Mouse (Mus musculus) forebrain, embryonic 16.5 days (tissue): ENCODE measurements around the gene Hoxa9. TPM values are rescaled to one million over a fixed set of nuclear protein-coding genes. Genes with fewer than 3 reads are reported as not detected.

Experiments
- ATAC-seq: fragments of 200-750 bp; cut with Nextera tagmentation; 2 replicates; pipeline ENCODE4 v1.8.0; 2017; ENCODE audit warnings: mild to moderate bottlenecking, moderate library complexity
- H3K27ac ChIP-seq: fragments of 300-500 bp; sonication (generic); 2 replicates; pipeline ENCODE4 v1.5.1; 2014; ENCODE audit warnings: low read length, control low read depth
- H3K27me3 ChIP-seq: fragments of 300-500 bp; sonication (generic); replicated peaks from 2 replicates; pipeline ENCODE4 v1.6.1; 2014; ENCODE audit warnings: low read length; ENCODE audit not compliant: control insufficient read depth, insufficient read depth
- H3K36me3 ChIP-seq: fragments of 300-500 bp; sonication (generic); 2 replicates; pipeline ENCODE4 v1.6.1; 2014; ENCODE audit not compliant: control insufficient read depth, insufficient read depth
- H3K4me1 ChIP-seq: fragments of 300-500 bp; sonication (generic); replicated peaks from 2 replicates; pipeline ENCODE4 v1.6.1; 2014; ENCODE audit warnings: low read length; ENCODE audit not compliant: control insufficient read depth, insufficient read depth
- H3K4me2 ChIP-seq: fragments of 300-500 bp; sonication (generic); 2 replicates; pipeline ENCODE4 v1.6.1; 2014; ENCODE audit warnings: mild to moderate bottlenecking, low read length, control low read depth
- H3K4me3 ChIP-seq: fragments of 300-500 bp; sonication (generic); replicated peaks from 2 replicates; pipeline ENCODE4 v1.5.1; 2014; ENCODE audit warnings: mild to moderate bottlenecking, low read length, control low read depth
- H3K9ac ChIP-seq: fragments of 300-500 bp; sonication (generic); replicated peaks from 2 replicates; pipeline ENCODE4 v1.6.1; 2014; ENCODE audit warnings: low read depth, low read length, control low read depth
- H3K9me3 ChIP-seq: fragments of 300-500 bp; sonication (generic); 2 replicates; pipeline ENCODE4 v1.6.1; 2016; ENCODE audit warnings: low read length; ENCODE audit not compliant: control insufficient read depth
- WGBS: fragments of 180-500 bp; shearing (Covaris S2); extraction: QIAGEN DNeasy Blood & Tissue Kit; methylation state at CpG from one replicate; pipeline ENCODE4 v1.1.7; 2014; 5-methylcytosine and 5-hydroxymethylcytosine counted together
- microRNA counts: library from miRNA; unstranded; fragments of <30 nt; microRNA quantifications from one replicate; lab custom pipeline; 2016
- microRNA-seq: library from miRNA; unstranded; fragments of <30 nt; microRNA quantifications from one replicate; pipeline ENCODE4, GENCODE M21; 2017
- polyA plus RNA-seq: library from polyadenylated mRNA; unstranded; fragments of >200 nt; fragmentation: Nextera tagmentation; extraction: Ambion mirVana; gene quantifications from 2 replicates; pipeline ENCODE4 v1.2.1, GENCODE M21; 2015

Gene Hoxa9
- polyA plus RNA-seq, 1 experiment from 2014 or later: not detected

- no peak for ATAC-seq
- H3K27ac ChIP-seq: no peak overlapping the region
- 0 out of 2 replicates have a peak, but pooled peaks cover 3% of the 10 kb centered on the region for H3K4me1 ChIP-seq
- WGBS: 5% methylated on average over 4 of the region's 4 CpGs
- no peak overlapping the region for H3K4me2 ChIP-seq
- H3K9ac ChIP-seq: no peak overlapping the region
- peaks cover 84% of the 10 kb centered on the region for H3K27me3 ChIP-seq
- H3K36me3 ChIP-seq: no peaks in the 10 kb centered on the region
- H3K9me3 ChIP-seq: no peaks in the 10 kb centered on the region
- no peak overlapping the region for H3K4me3 ChIP-seq
These were observed 57.2 kb downstream of the Hoxa9 start for GRCm38 (mm10) chr6:52173648-52174047.

MicroRNAs encoded within 50 kb of the gene (microRNA counts, 519-probe panel; counts per million panel counts)
- 326 counts per million, percentile 0 among the panel's probes with 10 or more counts for microRNA mmu-miR-196b (lab: Ali Mortazavi, UCI)

Small RNA genes lying within 50 kb of the gene (microRNA-seq; reads per million reads assigned to microRNA genes)
- 43.4 reads per million, percentile 42 among the genes with 10 or more reads in this experiment for gene Mir196b

Other genes starting within 250 kb of the Hoxa9 start
- gene Skap2, start 218.5 kb downstream of the Hoxa9 start, polyA plus RNA-seq: 5.5 and 7.0 TPM in 2 replicates
- not detected in 2 replicates for gene Hoxa1, start 72.8 kb downstream of the Hoxa9 start, polyA plus RNA-seq
- not detected in 2 replicates for gene Hoxa2, start 66.3 kb downstream of the Hoxa9 start, polyA plus RNA-seq
- not detected in 2 replicates for gene 5730596B20Rik, start 53.6 kb downstream of the Hoxa9 start, polyA plus RNA-seq
- not detected in 2 replicates for gene Hoxa4, start 39.3 kb downstream of the Hoxa9 start, polyA plus RNA-seq
- not detected in 2 replicates for gene Hoxa5, start 26.5 kb downstream of the Hoxa9 start, polyA plus RNA-seq
- gene Hoxa6, start 22.4 kb downstream of the Hoxa9 start, polyA plus RNA-seq: not detected in 2 replicates
- not detected in 2 replicates for gene Hoxa3, start 17.8 kb downstream of the Hoxa9 start, polyA plus RNA-seq
- gene Gm28308, start 17.8 kb downstream of the Hoxa9 start, polyA plus RNA-seq: not detected in 2 replicates
- not detected in 2 replicates for gene Hoxa7, start 9.2 kb downstream of the Hoxa9 start, polyA plus RNA-seq
- gene Hoxa10, start 9.8 kb upstream of the Hoxa9 start, polyA plus RNA-seq: 0.29 TPM in 1 of 2 replicates, not detected in the other
- 0.14 TPM in 1 of 2 replicates, not detected in the other for gene Hoxa11, start 14.7 kb upstream of the Hoxa9 start, polyA plus RNA-seq
- gene Hoxa13, start 29.8 kb upstream of the Hoxa9 start, polyA plus RNA-seq: not detected in 2 replicates
- gene Evx1, start 82.4 kb upstream of the Hoxa9 start, polyA plus RNA-seq: 0.19 TPM in 1 of 2 replicates, not detected in the other